Mouse (Mus musculus): ENCODE results near the gene Sike1.

DNA sequence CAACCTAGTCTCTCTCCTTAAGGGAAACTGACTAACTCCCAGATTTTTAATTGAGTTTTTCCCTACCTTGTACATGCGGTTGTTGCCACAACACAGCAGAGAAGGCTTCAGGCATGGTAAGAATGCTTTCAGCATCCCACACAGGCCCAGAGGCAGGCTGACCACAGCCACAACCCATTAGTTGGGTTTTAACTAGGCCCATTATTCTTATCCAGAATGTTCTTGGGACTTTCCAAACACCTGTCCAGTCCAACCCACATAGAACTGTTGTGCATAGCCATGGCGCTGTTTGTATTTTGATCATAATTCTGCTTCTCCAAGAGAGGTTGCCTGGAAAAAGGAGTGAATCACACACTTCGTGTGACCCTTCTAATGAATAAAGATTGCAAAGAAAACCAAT lies 40.4 kb upstream of the Sike1 start:
- TF ChIP-seq CTCF (IDR thresholded peaks at IDR 0.05; ENCODE audit: insufficient read depth, low read length) (no peak), POLR2A (IDR thresholded peaks at IDR 0.05; ENCODE audit: borderline replicate concordance, extremely low read depth, low read depth, low read length) (no peak)
